Mouse (Mus musculus) CH12.LX (cell line): ENCODE results near the gene 2410004B18Rik.
"Not testable (repeated sequence)": the region's sequence is repeated elsewhere in the genome, so short reads cannot be mapped to it uniquely, and the experiment has no call there.

ENCODE experiments used
- CHD1 ChIP-seq: IDR thresholded peaks from 2 replicates; pipeline ENCODE4 v1.6.1; 2012; ENCODE audit warnings: low read depth, low read length, improper control_type of control experiment, inconsistent platforms
- CTCF ChIP-seq, 2 experiments: IDR thresholded peaks in 1 of 2; conservative IDR thresholded peaks in 1 of 2; 2 replicates each; pipeline ENCODE4 v1.5.1; 2011 to 2012; ENCODE audit warnings: low read depth in 2 of 2, low read length in 2 of 2, improper control_type of control experiment in 1 of 2, inconsistent platforms in 1 of 2, mild to moderate bottlenecking in 1 of 2, moderate library complexity in 1 of 2
- EP300 ChIP-seq: IDR thresholded peaks from 2 replicates; pipeline ENCODE4 v1.6.1; 2011; ENCODE audit warnings: low read length, improper control_type of control experiment
- POLR2A ChIP-seq: IDR thresholded peaks from 2 replicates; pipeline ENCODE4 v1.6.1; 2011; ENCODE audit warnings: low read depth, mild to moderate bottlenecking, improper control_type of control experiment, low read length
- TCF12 ChIP-seq: IDR thresholded peaks from 2 replicates; pipeline ENCODE4 v1.6.1; 2014; ENCODE audit warnings: low read depth, mild to moderate bottlenecking, inconsistent platforms, low read length, improper control_type of control experiment
- USF1 ChIP-seq: IDR thresholded peaks from 2 replicates; pipeline ENCODE4 v1.6.1; 2014; ENCODE audit warnings: low read depth, mild to moderate bottlenecking, inconsistent platforms, low read length, improper control_type of control experiment
- ZC3H11A ChIP-seq: IDR thresholded peaks from 2 replicates; pipeline ENCODE4 v1.6.1; 2012; ENCODE audit warnings: low read depth, mild to moderate bottlenecking, inconsistent platforms, low read length, improper control_type of control experiment

DNA sequence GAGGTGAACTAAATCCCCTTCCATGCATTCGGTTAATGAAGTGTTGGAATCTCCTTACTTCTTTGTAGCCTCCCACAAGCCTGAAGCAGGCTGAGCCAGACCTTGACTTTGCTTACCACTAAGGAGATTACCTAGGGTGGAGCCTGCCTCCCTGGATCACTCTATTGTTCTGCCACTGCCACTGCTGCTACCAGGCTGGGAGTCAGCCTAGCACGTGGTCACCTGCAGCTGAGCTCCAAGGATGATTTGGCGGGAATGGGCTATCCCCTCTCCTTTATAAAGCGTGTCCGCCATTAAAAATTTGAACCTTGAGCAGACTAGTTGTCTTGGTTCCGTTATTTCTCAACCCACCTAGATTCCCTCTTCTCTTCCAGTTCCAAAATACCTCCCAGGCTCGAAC, 23.9 kb upstream of the 2410004B18Rik start:
- not testable (repeated sequence) for TF ChIP-seq POLR2A; ZC3H11A; EP300; CTCF (conservative IDR thresholded peaks at IDR 0.05 in 1 of 2, IDR thresholded peaks at IDR 0.05 in 1 of 2; ENCODE audit: low read depth in 2 of 2, low read length in 2 of 2); USF1; TCF12; CHD1
